Mouse (Mus musculus) cerebellum, adult 11-12 months (tissue): ENCODE results near the gene Rec114.

ENCODE experiments used
- DNase-seq: peaks from one replicate; pipeline ENCODE4 v3.0.0; 2022

The Rec114 gene

GRCm38 (mm10) chr9:58659331-58659730 lies 84.4 kb downstream of the Rec114 start:
- DNase-seq = no peak

- DNase-seq = no peak
These were observed 85.0 kb downstream of the Rec114 start for GRCm38 (mm10) chr9:58658596-58659309.

GRCm38 (mm10) chr9:58657735-58658512 lies 85.8 kb downstream of the Rec114 start:
- no peak for DNase-seq

DNA sequence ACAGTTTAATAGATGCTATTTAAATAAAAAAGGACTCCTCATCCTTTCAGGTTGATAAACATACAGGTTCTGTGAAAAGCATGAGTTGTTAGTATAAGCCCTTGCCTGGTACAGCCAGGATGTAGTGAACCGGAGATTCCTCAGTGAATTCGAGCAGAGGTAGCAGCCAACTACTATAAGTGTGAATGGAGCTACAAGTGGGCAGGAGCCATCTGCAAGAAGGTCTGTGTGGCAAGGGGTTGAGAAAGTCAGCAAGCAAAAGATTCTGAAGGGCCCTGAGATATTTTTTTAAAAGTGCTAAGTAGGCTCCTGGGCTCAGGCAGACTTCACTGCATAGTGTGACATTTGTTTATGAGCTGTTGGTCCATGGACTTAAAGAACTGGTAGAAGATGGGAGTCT lies 86.9 kb downstream of the Rec114 start:
- DNase-seq = no peak

DNA sequence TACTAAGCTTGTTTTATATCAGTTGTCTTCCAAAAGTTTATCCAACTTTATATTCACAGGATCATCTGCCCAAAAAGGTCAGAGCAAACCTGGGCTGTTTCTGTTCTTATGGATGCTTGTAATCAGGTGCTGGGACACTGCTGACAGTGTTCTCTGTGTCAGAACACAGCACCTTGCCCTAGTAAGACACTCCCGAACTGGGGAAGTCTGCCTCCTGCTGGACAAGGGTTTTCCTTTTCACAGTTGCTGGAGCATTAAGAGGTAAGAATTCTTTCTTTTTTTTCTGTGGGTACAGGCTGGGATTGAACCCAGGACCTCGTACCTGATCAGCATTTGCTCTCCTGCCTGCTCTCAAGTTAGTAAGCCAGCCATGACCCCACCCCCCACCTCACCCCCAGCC lies 87.4 kb downstream of the Rec114 start:
- no peak for DNase-seq

DNA sequence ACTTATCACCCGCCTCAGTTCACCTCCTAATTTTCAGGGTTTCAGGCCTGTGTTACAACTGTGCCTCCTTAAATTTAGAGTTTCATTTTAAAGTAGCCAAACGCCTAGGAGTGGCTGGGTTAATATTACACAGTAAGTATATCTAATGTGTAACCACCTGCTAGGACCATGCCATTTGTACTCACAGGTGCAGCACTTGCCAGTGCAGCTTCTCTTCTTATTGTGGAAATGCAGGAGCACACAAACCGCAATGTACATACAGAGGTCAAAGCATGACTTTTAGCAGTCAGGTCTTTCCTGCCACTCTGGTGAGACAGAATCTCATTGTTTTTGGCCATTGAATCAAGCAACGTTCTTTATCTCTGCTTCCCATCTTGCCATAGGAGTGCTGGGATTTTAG lies 89.3 kb downstream of the Rec114 start:
- no peak for DNase-seq

DNA sequence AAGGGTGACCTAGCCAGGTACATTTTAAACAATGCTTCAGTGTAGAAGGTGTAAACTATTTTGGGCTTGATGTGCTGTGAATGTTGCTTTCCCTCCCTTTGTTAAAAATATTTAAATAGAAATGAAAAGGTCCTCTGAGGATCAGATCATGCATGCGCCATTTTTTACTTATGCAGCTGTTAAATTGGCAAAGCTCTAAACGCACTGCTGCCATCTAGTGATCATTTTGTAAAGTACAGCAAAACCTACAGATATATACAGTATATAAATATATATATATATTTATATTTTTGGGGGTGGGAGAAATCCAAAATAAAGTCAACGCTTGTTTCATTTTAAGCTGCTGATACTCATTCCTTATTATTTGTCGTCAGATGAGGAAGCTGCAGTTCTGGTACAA lies 91.8 kb downstream of the Rec114 start:
- DNase-seq = no peak

DNA sequence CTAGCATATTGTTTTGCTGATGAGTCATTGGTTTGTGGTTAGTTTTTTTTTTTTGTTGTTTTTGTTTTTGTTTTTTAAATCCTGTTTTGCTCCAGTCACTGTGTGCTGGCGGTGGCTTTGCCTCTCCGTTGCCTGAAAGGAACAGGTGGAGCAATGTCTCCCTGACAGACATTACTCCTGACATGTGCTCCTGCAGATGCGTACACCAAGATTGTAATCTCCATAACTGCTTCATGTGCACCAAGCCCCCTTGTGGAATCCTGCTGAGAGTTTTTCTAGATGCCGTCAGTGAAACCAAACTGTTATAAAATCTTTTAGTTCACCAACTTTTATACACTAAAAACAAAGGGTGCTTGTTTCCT lies 94.5 kb downstream of the Rec114 start:
- no peak for DNase-seq

DNA sequence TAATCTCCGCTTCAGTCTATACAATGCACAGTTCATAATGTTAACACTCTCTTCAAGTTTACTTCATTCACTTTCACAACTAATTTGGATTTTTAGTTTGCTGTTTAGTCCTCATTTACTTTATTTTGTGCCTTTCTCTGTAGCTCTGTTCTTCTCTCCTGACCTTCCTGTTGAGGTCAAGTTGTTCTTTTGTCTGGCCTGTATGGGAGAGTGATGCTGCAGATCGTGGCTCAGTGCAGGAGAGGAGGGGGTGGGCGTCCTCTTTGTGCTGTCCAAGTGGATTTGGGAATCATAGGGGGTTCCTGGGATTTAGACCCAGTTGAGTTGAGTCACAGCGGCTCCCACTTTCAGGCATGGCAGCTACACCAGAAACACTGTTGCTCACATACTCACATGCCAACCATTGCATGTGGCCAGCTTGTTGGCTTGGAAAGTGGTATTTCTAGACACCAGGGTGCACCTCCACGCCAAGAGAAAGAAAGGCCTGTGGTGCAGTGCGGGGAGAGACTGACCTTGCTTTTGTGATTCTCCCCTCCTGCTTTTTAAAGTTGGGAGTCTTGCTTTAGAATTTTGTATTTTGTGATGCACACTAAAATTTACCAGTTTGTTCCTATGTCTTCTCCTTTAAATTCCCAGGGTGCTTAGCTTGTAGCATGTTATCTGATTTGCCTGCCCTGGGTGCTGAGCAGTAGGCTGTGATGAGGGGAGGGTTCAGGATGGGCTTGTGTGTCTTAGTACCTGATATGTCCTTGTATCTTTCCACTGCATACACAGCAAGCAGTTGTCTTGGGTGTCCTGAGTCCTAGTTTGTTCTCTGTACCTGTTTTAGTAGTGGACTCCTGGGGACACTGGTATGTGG lies 95.1 kb downstream of the Rec114 start:
- DNase-seq = no peak

- DNase-seq = no peak
These were observed 113.3 kb downstream of the Rec114 start for GRCm38 (mm10) chr9:58630441-58630840.

DNA sequence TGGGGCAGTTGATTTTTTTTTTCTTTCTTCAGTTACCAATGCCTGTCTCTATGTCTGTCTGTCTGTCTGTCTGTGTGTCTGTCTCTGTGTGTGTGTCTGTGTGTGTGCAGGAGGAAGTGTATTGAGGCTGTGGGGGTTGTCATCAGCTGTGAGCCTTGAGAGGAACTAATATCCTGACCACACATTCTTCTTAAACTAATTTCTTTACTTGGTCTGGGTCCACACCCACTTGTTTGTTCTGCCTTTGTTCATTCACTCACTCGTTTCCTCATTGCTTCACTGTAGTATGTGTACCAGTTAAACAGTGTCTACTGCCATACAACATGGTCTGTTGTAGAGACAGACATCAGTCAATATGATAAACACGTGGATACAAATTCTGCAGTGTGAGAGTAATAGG lies 116.6 kb downstream of the Rec114 start:
- DNase-seq = no peak

DNA sequence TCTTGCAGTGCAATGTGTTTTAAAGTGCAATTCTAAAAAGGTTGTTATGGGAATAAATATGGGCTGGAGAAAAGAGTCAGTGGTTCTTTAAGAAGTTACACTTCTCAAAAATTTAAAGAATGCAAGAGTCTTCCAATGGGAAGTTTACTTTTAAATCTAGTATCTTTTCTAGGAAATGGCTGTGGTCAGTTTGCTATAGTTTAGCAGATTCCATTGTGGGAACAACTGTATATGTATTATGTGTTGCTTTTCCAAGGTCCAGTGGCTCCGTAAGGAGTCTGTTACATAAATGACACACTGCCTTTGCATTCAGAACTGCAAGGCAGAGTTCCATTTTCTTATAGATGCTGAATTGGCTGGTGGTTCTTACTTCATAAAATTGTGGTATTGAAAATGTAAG lies 120.8 kb downstream of the Rec114 start:
- no peak for DNase-seq

GRCm38 (mm10) chr9:58615064-58615938 lies 128.5 kb downstream of the Rec114 start:
- no peak for DNase-seq

GRCm38 (mm10) chr9:58613790-58614189 lies 130.0 kb downstream of the Rec114 start:
- DNase-seq = peak; percentile 47
